Mouse (Mus musculus): ENCODE data around the gene Manbal.

Manbal gene

GRCm38 (mm10) chr2:157418206-157418605 is 50.8 kb downstream of the Manbal start, which contains the start of gene Src:
Src (plus strand) TSS chr2:157418444.
- DNase-seq = no peak

GRCm38 (mm10) chr2:157418609-157419071 is 51.2 kb downstream of the Manbal start:
- no peak for DNase-seq

DNA sequence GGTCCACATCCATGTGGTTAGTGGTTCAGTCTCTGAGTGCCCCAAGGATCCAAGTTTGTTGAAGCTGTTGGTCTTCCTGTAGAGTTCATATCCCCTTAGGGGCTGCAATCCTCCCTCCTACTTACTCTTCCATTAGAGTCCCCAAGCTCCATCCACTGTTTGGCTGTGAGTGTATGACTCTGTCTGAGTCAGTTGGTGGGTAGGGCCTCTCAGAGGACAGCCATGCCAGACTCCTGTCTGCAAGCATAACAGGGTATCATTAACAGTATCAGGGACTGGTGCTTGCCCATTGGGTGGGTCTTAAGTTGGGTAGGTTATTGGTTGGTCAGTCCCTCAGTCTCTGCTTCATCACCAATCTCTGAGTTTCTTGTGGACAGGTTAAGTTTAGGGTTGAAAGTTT is 52.1 kb downstream of the Manbal start:
- DNase-seq = no peak

GRCm38 (mm10) chr2:157420404-157420803 is 53.0 kb downstream of the Manbal start:
- DNase-seq = no peak

DNA sequence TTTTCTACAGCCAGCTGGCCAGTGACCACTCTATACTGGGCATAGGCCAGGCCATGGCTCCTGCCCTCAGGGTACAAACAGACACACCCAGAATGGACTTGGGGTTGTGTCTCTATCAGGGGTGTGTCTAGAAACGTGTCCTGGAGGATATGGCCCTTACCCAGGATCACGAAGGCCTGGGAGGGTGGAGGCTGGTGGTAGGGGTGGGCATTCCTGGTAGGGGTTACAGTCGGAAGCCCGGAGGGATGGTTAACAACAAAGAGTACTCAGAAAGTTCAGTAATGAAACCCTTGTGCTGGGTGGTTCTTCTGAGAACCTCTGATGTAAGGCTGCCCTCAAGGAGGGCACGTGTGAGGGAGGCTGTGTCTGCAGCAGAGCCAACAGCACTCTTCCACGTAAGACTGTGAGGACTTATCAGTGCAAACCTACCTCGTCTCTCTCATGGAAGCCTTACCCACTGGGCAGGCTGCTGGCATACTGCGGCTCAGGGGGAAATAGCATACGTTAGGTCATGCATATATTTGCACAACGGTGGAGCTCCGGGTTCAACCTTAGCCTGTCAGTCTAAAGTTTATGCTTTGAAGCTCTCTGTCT is 54.8 kb downstream of the Manbal start:
- no peak for DNase-seq

GRCm38 (mm10) chr2:157422854-157423705 is 55.7 kb downstream of the Manbal start:
- no peak for DNase-seq

GRCm38 (mm10) chr2:157423706-157424125 is 56.3 kb downstream of the Manbal start:
- peak in 1 of 2 experiments; percentile 51 for DNase-seq

- peak; percentile 67 to 72 for DNase-seq
Observed at GRCm38 (mm10) chr2:157424126-157424903, 56.9 kb downstream of the Manbal start.

- DNase-seq = no peak
Observed at GRCm38 (mm10) chr2:157424904-157425642, 57.7 kb downstream of the Manbal start.

- no peak for DNase-seq
Observed at GRCm38 (mm10) chr2:157425643-157425988, 58.2 kb downstream of the Manbal start.

GRCm38 (mm10) chr2:157426171-157426570 is 58.8 kb downstream of the Manbal start:
- no peak for DNase-seq

DNA sequence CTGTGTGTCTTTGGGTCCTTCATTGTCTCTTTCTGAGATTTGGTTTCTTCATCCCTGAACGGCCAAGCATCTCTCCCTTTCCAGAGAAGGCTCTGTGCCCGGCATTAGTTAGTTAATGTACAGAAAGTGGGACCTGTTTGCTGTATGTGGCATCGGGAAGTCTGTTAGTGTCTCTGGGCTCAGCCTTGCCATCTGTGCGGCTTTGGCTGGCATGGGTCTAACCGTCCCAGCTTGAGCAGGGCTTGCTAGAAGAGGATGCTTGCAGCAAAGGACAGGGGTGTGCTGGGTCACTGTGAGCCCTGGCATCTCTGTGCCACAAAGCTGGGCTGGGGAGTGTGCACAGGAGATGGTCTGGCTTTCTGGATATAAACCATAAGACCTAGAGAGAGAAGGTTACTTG is 59.8 kb downstream of the Manbal start:
- DNase-seq = peak in 1 of 2 experiments; percentile 50

- DNase-seq = no peak
Observed at GRCm38 (mm10) chr2:157428351-157429139, 61.2 kb downstream of the Manbal start.

DNA sequence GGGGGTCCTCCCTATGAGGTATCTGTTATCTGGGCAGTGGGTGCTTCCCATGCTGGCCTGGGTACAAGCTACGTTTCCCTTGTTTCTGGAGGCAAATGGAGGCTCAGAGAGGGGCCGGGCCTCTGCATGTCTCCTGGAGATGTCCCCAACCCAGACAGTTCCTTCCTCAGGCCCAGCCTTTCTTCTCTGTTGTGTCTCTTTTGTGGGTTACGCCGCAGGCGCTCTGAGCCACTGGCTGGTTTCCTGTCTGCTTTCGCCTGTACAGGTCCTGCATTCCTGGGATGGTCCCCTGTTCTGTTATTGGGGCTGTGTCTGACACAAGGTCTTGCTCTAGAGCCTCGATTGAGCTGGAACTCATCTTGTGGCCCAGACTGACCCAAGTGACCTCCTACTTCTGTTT is 62.3 kb downstream of the Manbal start:
- DNase-seq = no peak

- no peak for DNase-seq
Observed at GRCm38 (mm10) chr2:157430667-157431429, 63.5 kb downstream of the Manbal start.

GRCm38 (mm10) chr2:157431912-157432311 is 64.5 kb downstream of the Manbal start:
- no peak for DNase-seq

GRCm38 (mm10) chr2:157432476-157432875 is 65.1 kb downstream of the Manbal start:
- peak; percentile 50 to 63 for DNase-seq

DNA sequence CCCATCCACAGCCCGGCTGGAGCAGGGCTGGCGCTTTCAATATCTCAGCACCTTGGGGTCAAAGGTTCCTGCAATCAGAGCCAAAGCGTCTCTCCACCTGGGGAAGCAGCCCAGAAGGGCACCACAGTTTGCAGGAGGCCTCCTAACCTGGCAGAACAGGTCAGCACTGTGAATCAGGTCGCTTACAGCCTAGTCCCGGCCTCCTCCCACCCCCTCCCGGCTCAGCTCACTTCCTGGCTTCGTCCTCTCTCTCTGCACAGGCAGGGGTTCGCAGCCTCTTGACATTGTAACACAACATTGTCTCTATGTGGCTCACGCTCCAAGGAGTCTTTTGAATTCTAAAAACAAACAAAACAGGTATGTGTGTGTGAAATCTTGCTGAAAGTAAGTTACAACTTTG is 66.6 kb downstream of the Manbal start:
- no peak for DNase-seq

DNA sequence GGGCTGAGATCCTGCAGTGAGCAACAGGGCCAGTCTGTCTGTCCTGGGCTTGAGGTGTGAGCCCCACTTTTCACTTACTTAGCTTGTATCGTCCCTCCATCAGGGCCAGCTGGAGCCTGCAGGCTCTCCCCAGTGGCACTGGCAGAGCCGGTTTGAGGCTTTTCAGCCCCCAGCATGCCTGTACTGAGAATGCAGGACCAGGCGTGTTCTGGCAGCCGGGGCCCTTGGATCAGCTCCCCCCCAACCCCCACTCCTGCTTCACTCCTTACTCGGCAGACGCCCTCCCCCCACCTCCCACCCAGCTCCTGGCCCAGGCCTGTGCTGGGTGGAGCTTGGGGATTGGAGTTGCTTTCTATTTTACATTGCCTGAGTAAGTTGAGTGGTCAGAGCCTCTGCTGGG is 67.1 kb downstream of the Manbal start:
- peak; percentile 64 to 72 for DNase-seq

DNA sequence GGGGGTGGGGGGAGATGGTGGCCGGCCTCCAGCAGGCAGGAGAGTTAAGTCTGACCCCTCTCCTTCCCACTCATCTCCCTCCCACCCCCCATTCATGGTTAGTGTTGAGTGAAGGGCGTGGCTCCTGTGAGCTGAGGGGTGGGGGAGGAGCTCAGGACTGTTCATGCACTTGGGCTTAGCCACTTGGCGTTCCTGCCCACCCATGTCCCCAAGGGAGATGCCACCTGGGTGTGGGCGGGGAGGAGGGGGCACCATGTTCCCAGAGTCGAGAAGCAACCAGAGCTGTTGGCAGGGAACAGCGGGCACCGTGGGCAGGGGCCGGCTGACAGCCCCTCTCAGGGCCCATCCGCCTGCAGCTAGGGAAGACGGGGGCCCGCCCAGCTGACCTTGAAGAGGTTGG is 69.1 kb downstream of the Manbal start:
- no peak for DNase-seq

- DNase-seq = no peak
Observed at GRCm38 (mm10) chr2:157437123-157437522, 69.7 kb downstream of the Manbal start.
